Mouse (Mus musculus): ENCODE measurements around the gene Hsp90b1. TPM values are rescaled to one million over a fixed set of nuclear protein-coding genes. Genes with fewer than 3 reads are reported as not detected.

The Hsp90b1 gene
- polyA plus RNA-seq, 2 experiments = 401 to 466 TPM

- Histone ChIP-seq H3K4me3 (replicated peaks; ENCODE audit: low read length) (peak overlapping the region; percentile 39), H3K9ac (ENCODE audit: low read depth, low read length, severe bottlenecking) (peak overlapping the region; percentile 45), H3K9me3 (ENCODE audit: control insufficient read depth, low read length) (no peaks in the 10 kb centered on the region), H3K36me3 (ENCODE audit: control insufficient read depth, insufficient read depth, low read length) (no peaks in the 10 kb centered on the region), H3K4me2 (replicated peaks; ENCODE audit: low read depth, low read length, severe bottlenecking) (peak overlapping the region; percentile 56), H3K4me1 (ENCODE audit: control insufficient read depth, insufficient read depth, low read length) (peaks cover 13% of the 10 kb centered on the region), H3K27ac (replicated peaks; ENCODE audit: low read depth, low read length) (no peak overlapping the region), H3K27me3 (ENCODE audit: control insufficient read depth, insufficient read depth, low read length) (no peaks in the 10 kb centered on the region)
- 0 out of 2 replicates have a peak, but pooled peaks have one; percentile 9 for TF ChIP-seq POLR2A (IDR thresholded peaks at IDR 0.05; ENCODE audit: borderline replicate concordance, extremely low read depth, insufficient read depth, insufficient read length)
- WGBS = 6% methylated on average over 22 of the region's 22 CpGs
- DNase-seq (ENCODE audit: low spot score) = peak; percentile 85
- peak; percentile 58 for ATAC-seq (ENCODE audit: low FRiP score, low read depth)
These were observed 25.7 kb upstream of the Hsp90b1 start for GRCm38 (mm10) chr10:86730823-86731499.

DNA sequence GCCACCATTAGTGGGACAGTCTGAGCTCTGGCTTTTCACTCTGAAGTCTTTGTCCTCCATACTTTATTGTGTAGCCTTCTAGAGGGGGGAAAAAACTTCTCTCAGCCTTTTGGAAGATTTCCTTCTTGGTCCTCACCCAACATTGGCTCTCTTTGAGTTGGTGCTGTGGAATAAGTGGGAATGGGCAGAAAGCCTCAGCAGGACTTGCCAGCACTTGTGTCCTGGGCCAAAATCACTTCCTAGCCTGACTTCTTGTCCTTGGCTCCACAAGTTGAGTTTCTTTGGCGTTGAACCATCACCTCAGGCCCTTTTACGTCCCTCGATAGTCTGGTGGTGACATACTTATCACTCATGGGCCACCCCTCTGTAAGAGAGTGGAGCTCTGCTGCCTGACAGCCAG lies 22.9 kb upstream of the Hsp90b1 start:
- 92% methylated on average over 3 of the region's 3 CpGs for WGBS
- Histone ChIP-seq H3K27me3 (ENCODE audit: control insufficient read depth, insufficient read depth, low read length) (no peaks in the 10 kb centered on the region), H3K27ac (replicated peaks; ENCODE audit: low read depth, low read length) (0 out of 2 replicates have a peak overlapping the region, but pooled peaks have one; percentile 11), H3K9me3 (ENCODE audit: control insufficient read depth, low read length) (no peaks in the 10 kb centered on the region), H3K36me3 (ENCODE audit: control insufficient read depth, insufficient read depth, low read length) (no peaks in the 10 kb centered on the region), H3K9ac (ENCODE audit: low read depth, low read length, severe bottlenecking) (no peak overlapping the region), H3K4me3 (replicated peaks; ENCODE audit: low read length) (no peak overlapping the region), H3K4me2 (replicated peaks; ENCODE audit: low read depth, low read length, severe bottlenecking) (0 out of 2 replicates have a peak overlapping the region, but pooled peaks have one; percentile 55), H3K4me1 (ENCODE audit: control insufficient read depth, insufficient read depth, low read length) (peaks cover 13% of the 10 kb centered on the region)
- ATAC-seq (ENCODE audit: low FRiP score, low read depth) = no peak
- DNase-seq (ENCODE audit: low spot score) = no peak
- TF ChIP-seq POLR2A (IDR thresholded peaks at IDR 0.05; ENCODE audit: borderline replicate concordance, extremely low read depth, insufficient read depth, insufficient read length) = no peak

GRCm38 (mm10) chr10:86727548-86727980 lies 22.3 kb upstream of the Hsp90b1 start:
- peak overlapping the region; percentile 42; the same call in 1 of the 2 replicates for H3K9ac ChIP-seq (ENCODE audit: low read depth, low read length, severe bottlenecking)
- H3K9me3 ChIP-seq (ENCODE audit: control insufficient read depth, low read length) = no peaks in the 10 kb centered on the region
- no peaks in the 10 kb centered on the region for H3K27me3 ChIP-seq (ENCODE audit: control insufficient read depth, insufficient read depth, low read length)
- H3K4me3 ChIP-seq (replicated peaks; ENCODE audit: low read length) = peak overlapping the region; percentile 21
- H3K4me2 ChIP-seq (replicated peaks; ENCODE audit: low read depth, low read length, severe bottlenecking) = peak overlapping the region; percentile 55
- H3K36me3 ChIP-seq (ENCODE audit: control insufficient read depth, insufficient read depth, low read length) = no peaks in the 10 kb centered on the region
- TF ChIP-seq POLR2A (IDR thresholded peaks at IDR 0.05; ENCODE audit: borderline replicate concordance, extremely low read depth, insufficient read depth, insufficient read length) = peak; percentile 71; the same call in 1 of the 2 replicates
- 4% methylated on average over 12 of the region's 12 CpGs for WGBS
- H3K27ac ChIP-seq (replicated peaks; ENCODE audit: low read depth, low read length) = 0 out of 2 replicates have a peak overlapping the region, but pooled peaks have one; percentile 11
- H3K4me1 ChIP-seq (ENCODE audit: control insufficient read depth, insufficient read depth, low read length) = peaks cover 13% of the 10 kb centered on the region
- ATAC-seq (ENCODE audit: low FRiP score, low read depth) (peak; percentile 76), DNase-seq (ENCODE audit: low spot score) (peak; percentile 66)

GRCm38 (mm10) chr10:86712156-86712555 lies 6.8 kb upstream of the Hsp90b1 start:
- Histone ChIP-seq H3K9me3 (ENCODE audit: control insufficient read depth, low read length) (no peaks in the 10 kb centered on the region), H3K36me3 (ENCODE audit: control insufficient read depth, insufficient read depth, low read length) (no peaks in the 10 kb centered on the region), H3K4me2 (replicated peaks; ENCODE audit: low read depth, low read length, severe bottlenecking) (no peak overlapping the region), H3K4me3 (replicated peaks; ENCODE audit: low read length) (no peak overlapping the region), H3K27me3 (ENCODE audit: control insufficient read depth, insufficient read depth, low read length) (no peaks in the 10 kb centered on the region), H3K27ac (replicated peaks; ENCODE audit: low read depth, low read length) (no peak overlapping the region), H3K9ac (ENCODE audit: low read depth, low read length, severe bottlenecking) (no peak overlapping the region), H3K4me1 (ENCODE audit: control insufficient read depth, insufficient read depth, low read length) (no peaks in the 10 kb centered on the region)
- DNase-seq (ENCODE audit: low spot score) (peak; percentile 39), ATAC-seq (ENCODE audit: low FRiP score, low read depth) (no peak)
- TF ChIP-seq POLR2A (IDR thresholded peaks at IDR 0.05; ENCODE audit: borderline replicate concordance, extremely low read depth, insufficient read depth, insufficient read length) = no peak
- 62% methylated on average over 3 of the region's 3 CpGs for WGBS

DNA sequence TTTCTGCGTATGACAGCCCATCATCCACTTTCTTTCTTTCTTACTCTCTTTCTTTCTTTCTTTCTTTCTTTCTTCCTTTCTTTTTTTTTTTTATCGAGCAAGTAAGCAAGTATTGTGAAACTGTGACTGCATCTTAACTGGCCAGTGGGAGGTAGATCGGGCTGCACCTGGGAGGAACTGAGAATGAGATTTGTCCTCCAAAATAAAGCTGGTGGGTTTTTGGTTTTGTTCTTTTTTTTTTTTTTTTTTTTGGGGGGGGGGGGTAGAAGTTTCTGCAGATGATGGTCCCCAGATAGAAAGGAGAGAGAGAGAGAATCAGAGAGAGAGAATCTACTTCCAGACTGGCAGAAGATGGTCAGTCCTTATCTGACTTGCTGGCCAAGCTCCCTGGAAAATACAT lies 1.8 kb upstream of the Hsp90b1 start:
- WGBS = 86% methylated on average over 3 of the region's 3 CpGs
- no peak overlapping the region for H3K4me3 ChIP-seq (replicated peaks; ENCODE audit: low read length)
- no peak for ATAC-seq (ENCODE audit: low FRiP score, low read depth)
- H3K9me3 ChIP-seq (ENCODE audit: control insufficient read depth, low read length) = no peaks in the 10 kb centered on the region
- peaks cover 21% of the 10 kb centered on the region for H3K4me1 ChIP-seq (ENCODE audit: control insufficient read depth, insufficient read depth, low read length)
- no peak for TF ChIP-seq POLR2A (IDR thresholded peaks at IDR 0.05; ENCODE audit: borderline replicate concordance, extremely low read depth, insufficient read depth, insufficient read length)
- no peak overlapping the region; the same call in 1 of the 2 replicates for H3K27ac ChIP-seq (replicated peaks; ENCODE audit: low read depth, low read length)
- no peak for DNase-seq (ENCODE audit: low spot score)
- no peak overlapping the region for H3K9ac ChIP-seq (ENCODE audit: low read depth, low read length, severe bottlenecking)
- peaks cover 20% of the 10 kb centered on the region for H3K36me3 ChIP-seq (ENCODE audit: control insufficient read depth, insufficient read depth, low read length)
- no peaks in the 10 kb centered on the region for H3K27me3 ChIP-seq (ENCODE audit: control insufficient read depth, insufficient read depth, low read length)
- peak overlapping the region; percentile 66; the same call in 1 of the 2 replicates for H3K4me2 ChIP-seq (replicated peaks; ENCODE audit: low read depth, low read length, severe bottlenecking)
